Mouse (Mus musculus): Measurements from ENCODE around the gene P2rx1.

Gene P2rx1

GRCm38 (mm10) chr11:72987807-72988206 is 11.1 kb upstream of the P2rx1 start:
- DNase-seq (ENCODE audit: low spot score): no peak

- DNase-seq (ENCODE audit: low spot score): no peak
Observed at GRCm38 (mm10) chr11:72989044-72989443, 9.9 kb upstream of the P2rx1 start.

- DNase-seq (ENCODE audit: low spot score): no peak
Observed at GRCm38 (mm10) chr11:72990688-72991087, 8.2 kb upstream of the P2rx1 start.

GRCm38 (mm10) chr11:72991961-72992360 is 6.9 kb upstream of the P2rx1 start:
- no peak for DNase-seq (ENCODE audit: low spot score)

- DNase-seq (ENCODE audit: low spot score): no peak
Observed at GRCm38 (mm10) chr11:72996346-72996745, 2.6 kb upstream of the P2rx1 start.

GRCm38 (mm10) chr11:72996781-72997180 is 2.1 kb upstream of the P2rx1 start:
- DNase-seq (ENCODE audit: low spot score): no peak

GRCm38 (mm10) chr11:72997529-72998326 is 1.2 kb upstream of the P2rx1 start:
- DNase-seq (ENCODE audit: low spot score): no peak

- DNase-seq (ENCODE audit: low spot score): peak; percentile 72
Observed at GRCm38 (mm10) chr11:73001029-73001428, 2.1 kb downstream of the P2rx1 start.

- peak; percentile 82 for DNase-seq (ENCODE audit: low spot score)
Observed at GRCm38 (mm10) chr11:73006377-73006776, 7.5 kb downstream of the P2rx1 start.

GRCm38 (mm10) chr11:73007113-73007512 is 8.2 kb downstream of the P2rx1 start:
- DNase-seq (ENCODE audit: low spot score): peak; percentile 52

- peak; percentile 70 for DNase-seq (ENCODE audit: low spot score)
Observed at GRCm38 (mm10) chr11:73007698-73008481, 9.0 kb downstream of the P2rx1 start.

- no peak for DNase-seq (ENCODE audit: low spot score)
Observed at GRCm38 (mm10) chr11:73008826-73009225, 9.9 kb downstream of the P2rx1 start.

- DNase-seq (ENCODE audit: low spot score): no peak
Observed at GRCm38 (mm10) chr11:73009531-73010274, 10.8 kb downstream of the P2rx1 start.

GRCm38 (mm10) chr11:73013981-73014380 is 15.1 kb downstream of the P2rx1 start:
- DNase-seq (ENCODE audit: low spot score): no peak

- DNase-seq (ENCODE audit: low spot score): no peak
Observed at GRCm38 (mm10) chr11:73014831-73015344, 16.0 kb downstream of the P2rx1 start.

- DNase-seq (ENCODE audit: low spot score): no peak
Observed at GRCm38 (mm10) chr11:73015391-73016102, 16.6 kb downstream of the P2rx1 start.

GRCm38 (mm10) chr11:73016103-73016420 is 17.2 kb downstream of the P2rx1 start:
- DNase-seq (ENCODE audit: low spot score): no peak

- peak; percentile 93 for DNase-seq (ENCODE audit: low spot score)
Observed at GRCm38 (mm10) chr11:73018471-73019146, 19.7 kb downstream of the P2rx1 start, which contains the start of gene Camkk1. Camkk1 (plus strand) TSS chr11:73019008.

- peak; percentile 59 for DNase-seq (ENCODE audit: low spot score)
Observed at GRCm38 (mm10) chr11:73019147-73019795, 20.4 kb downstream of the P2rx1 start.

GRCm38 (mm10) chr11:73020953-73021800 is 22.3 kb downstream of the P2rx1 start:
- peak; percentile 63 for DNase-seq (ENCODE audit: low spot score)

All from MN1 (cell line).